Mouse (Mus musculus): ENCODE results near the gene Mon1b. TPM values are rescaled to one million over a fixed set of nuclear protein-coding genes. Genes with fewer than 3 reads are reported as not detected.

The Mon1b gene
- polyA plus RNA-seq (2012; rRNA removed), result 5.1 and 7.2 TPM in 2 replicates

DNA sequence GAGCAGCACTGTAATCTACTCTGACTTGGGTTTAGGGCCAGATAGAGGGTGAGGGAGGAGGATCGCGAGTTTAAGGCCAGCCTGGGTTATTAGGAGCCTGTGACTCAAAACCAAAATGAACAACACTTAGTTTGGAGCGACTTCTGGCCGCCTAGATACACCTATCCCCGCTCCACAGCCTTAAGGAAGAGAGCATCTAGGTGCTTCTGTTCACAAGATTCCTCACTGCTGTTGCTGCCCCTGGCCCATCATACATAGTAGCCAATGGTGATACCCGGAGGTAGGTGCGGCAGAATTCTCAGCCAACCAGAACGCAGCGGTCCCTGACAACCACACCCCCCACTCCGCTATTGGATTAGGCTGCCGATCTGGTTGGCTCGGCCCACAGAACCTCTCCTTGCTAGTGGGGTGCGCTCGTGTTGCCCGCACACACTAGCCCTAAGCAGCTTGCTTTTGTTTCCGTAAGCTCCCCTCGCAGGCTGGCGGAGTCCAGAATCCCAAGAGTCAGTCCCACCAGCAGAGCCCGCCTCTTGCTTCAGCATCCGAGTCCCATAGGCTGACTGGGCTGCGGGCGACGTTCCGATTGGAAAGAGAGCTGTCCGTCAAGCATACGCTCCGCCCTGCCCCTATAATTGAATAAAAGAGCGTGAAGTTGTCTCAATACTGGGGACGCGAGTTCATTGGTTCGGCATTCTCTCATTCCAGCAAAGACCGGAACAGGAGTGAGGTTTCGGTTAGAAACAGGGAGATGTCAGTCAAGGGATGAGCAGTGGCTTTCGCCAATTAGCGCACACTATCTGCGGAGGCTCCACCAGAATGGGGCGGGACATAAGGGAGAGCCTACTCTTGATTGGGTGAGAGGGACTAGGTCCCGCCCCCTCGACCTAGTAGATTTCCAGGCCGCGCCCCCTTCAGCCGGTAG lies at the start of gene Mon1b:
Gene Mon1b (plus strand): TSS at position 918 of the 922 bp plus-strand sequence.
- peak; percentile 97 for DNase-seq (ENCODE audit: low read depth, low spot score)
- WGBS, result under 1% methylated on average over 42 of the region's 42 CpGs

DNA sequence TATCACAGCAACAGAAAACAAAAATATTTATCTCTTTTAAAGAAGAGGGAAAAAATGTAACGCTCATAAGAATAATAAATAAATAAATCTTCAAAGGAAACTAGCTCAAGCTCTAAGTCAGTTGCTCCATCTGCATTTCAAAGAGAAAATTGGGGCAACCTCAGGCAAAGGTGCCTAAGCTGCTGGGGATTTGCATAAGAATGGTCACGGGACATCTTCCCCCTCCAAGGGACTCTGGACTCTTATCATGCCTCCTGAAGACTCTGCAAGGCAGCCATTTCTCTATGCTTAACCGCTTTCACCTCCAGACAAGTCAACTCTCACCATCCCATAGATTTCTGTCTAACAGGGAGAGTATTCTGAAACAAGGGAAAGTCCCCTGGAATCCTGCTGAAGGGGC lies 37.0 kb upstream of the Mon1b start:
- DNase-seq (ENCODE audit: low read depth, low spot score), result no peak
- WGBS, result 49% methylated on average over 3 of the region's 3 CpGs

DNA sequence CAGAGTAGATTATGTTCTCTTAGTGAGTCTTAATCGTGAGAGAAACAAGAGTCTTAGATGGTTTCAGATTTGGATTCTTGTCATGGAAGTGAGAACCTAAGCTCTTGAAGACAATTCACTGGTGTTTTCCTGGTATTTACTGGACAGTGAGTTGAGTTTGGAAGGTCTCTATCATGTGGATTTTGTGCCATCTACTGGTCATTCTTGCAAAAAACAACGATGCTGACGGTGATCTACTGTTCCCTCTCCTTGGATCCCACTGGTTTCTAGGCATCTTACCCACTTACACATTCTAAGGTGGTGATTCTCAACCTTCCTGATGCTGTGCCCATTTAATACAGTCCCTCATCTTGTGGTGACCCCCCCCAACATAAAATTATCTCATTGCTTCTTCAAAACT lies 2.8 kb upstream of the Mon1b start:
- peak; percentile 24 for DNase-seq (ENCODE audit: low read depth, low spot score)
- WGBS, result 5% methylated on average over 3 of the region's 3 CpGs

DNA sequence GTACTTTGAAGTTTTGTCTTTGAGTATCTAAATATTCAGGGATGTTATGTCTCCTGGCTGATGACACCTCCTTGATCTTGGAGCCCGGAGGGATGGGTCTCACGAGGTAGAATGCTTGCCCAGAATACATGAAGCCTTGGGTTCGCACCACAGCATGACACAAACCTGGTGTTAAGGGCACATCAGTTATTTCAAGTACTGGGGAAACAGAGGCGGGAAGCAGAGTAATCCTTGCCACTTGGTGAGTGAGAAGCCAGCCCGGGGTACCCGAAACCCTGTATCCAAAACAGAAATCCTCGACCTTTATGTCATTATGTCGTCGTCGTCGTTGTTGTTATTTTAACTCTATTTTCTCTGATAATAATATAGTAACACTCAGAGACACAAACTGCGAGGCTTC lies 1.2 kb upstream of the Mon1b start:
- no peak for DNase-seq (ENCODE audit: low read depth, low spot score)
- WGBS, result 23% methylated on average over 12 of the region's 12 CpGs

DNA sequence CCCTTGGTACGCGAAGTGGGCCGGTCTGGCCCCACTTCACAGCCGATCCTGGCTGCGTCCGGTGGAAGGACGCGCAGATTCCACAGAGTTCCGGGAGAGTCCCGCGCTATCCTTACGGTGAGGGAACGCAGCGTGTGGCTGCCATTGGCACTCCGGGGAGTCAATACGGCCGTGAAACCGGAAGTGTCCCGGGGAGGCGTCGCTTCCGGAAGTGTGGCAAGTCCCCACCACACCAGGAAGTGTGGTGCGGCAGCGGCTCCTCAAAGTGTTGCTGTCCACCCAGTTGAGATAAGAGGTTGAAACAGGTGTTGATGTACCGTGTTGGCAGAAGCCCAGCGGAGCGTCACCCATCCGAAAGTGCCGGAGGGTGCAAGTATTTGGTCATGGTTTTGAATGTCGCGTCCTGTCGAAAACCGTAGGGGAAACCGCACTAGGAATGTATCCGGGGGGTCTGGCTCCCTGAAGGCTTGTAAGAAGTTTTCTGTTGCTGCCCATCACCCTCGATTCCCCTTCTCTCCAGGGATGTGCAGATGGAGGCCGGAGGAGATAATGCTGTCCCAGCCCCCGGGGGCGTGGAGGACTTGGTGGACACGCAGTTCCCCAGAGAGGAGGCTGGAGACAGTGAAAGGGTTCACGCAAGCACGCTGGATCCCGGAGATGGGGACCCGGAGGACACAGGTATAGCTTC lies 349 bp downstream of the Mon1b start:
- WGBS, result under 1% methylated on average over 44 of the region's 44 CpGs
- DNase-seq (ENCODE audit: low read depth, low spot score), result peak; percentile 53

DNA sequence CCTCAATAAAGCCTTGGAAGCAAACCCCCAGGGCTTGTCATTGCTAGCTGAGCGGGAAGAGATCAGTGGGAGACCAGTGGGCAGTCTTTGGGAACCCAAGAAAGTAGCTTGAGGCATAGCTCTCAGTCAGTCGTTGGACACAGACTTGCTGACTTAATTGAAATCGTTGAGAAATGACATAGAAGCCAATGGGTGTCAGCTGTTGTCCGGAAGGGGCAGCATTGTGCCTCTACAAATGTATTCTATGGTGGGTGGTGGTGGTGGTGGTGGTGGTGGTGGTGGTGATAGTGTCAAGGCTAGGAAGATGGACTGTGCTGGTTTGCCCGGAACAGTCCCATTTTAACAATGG lies 867 bp downstream of the Mon1b start:
- WGBS, result 33% methylated on average over 5 of the region's 5 CpGs
- no peak for DNase-seq (ENCODE audit: low read depth, low spot score)

DNA sequence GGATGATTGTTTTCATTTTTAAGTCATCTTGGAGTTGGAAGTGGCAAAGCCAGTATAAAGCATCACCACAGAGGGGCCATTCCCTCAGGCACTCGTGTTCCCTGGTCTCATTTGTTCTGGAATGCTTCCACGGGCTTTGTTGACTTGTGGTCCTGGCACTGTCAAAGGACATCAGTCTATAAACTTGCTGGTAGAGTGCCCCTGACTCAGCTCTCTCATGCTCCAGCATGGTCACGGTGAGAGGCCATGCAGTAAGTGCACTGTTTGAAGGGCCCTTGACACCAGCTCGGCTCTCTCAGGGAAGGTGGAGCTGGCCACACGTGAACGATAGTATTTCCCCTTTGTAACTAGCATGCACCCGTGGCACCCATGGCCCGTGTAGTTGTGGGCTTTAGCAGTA lies 5.0 kb downstream of the Mon1b start:
- WGBS, result 83% methylated on average over 8 of the region's 8 CpGs
- DNase-seq (ENCODE audit: low read depth, low spot score), result no peak

DNA sequence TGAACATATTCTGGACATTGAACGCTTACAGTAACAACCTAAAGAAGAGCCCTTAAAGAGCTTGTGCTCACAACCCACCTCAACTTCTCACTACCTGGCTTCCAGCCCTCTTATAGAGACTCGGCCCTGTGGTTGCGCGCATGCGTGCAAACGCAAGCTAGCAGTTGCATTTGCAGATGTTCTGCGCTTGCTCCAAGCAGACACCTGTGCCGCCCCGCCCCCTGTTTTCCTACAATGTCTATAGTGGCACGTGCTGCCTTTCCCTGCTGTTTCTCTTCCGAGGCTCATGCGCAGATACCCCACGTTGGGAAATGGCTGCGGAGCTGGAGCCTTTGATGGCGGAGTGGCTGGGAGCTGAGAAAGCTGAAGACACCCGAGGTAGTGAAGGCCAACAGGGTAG lies 7.5 kb downstream of the Mon1b start, which contains the start of gene Syce1l:
Gene Syce1l (plus strand): TSS at position 288 of the 400 bp plus-strand sequence.
- 93% methylated on average over 16 of the region's 16 CpGs for WGBS
- no peak for DNase-seq (ENCODE audit: low read depth, low spot score)

DNA sequence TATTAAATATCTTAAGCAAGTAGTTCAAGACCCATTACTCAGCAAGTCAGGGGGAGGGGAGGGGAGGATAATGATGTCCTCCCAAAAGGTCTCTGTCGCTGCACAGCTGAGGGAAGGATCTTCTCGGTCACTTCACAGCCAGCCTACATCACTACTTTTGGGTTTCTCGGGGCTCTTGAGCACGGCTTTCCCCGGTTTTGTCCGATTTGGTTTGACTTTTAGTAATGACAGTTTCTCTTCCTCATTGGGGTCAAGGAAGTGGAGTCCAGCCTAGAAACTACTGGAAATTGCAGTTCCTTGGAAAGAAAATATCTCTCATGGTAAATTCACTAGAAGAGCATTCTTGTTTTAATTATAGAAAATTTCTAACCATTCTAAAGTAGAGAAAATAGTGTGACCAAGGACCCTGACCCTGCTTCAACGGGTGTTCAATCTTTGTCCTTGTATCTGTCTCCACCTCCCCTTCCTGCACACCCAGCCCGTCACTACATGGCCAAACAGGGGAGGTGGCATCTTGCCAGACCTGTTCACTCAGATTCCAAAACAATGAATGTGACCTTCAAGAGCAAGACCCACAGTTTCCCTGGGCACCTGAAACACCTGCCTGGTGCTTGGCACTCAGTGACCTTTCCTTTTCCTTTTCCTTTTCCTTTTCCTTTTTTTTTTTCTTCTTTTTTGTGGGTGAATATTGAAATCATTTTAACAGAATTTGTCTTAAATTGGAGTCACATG lies 8.3 kb downstream of the Mon1b start:
- no peak for DNase-seq (ENCODE audit: low read depth, low spot score)
- 69% methylated on average over 8 of the region's 8 CpGs for WGBS

DNA sequence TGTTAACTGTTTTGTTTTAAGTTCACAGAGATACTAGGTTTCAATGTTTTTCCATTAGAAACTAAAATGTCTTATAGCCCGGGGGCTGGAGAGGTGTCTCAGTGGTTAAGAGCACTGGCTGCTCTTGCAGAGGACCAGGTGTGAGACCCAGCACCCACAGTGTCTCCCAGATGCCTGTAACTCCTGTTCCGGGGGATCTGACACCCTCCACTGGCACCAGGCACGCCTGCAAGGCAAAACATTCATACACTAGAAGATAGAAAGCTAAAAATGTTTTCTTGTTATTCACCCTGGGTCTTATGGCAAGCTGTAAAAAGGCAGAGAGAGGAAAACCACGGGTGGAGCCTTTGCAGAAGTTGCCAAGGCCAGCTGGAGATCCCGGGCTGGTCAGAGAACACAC lies 9.8 kb downstream of the Mon1b start:
- no peak for DNase-seq (ENCODE audit: low read depth, low spot score)
- 56% methylated on average over 5 of the region's 5 CpGs for whole genome bisulfite sequencing

DNA sequence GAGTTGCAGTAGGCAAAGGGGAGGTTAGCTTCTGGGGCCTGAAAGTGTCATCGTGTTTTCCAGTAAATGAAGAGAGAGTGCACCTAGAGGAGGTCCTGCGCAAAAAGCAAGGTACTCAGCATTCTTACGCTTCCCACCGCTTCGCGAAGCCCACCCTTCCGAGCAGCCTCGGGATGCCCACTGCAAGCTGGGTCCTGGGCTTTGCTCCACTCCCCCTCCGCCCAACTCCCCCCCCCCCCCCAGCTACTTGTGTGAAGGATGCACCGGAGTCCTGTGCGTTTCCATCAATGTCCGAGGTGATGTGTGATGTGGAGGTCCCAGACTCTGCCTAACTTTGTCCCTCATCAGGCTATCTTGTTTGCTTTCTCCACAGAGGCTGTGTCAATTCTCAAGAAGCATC lies 17.1 kb downstream of the Mon1b start:
- DNase-seq (ENCODE audit: low read depth, low spot score), result no peak
- WGBS, result 82% methylated on average over 12 of the region's 12 CpGs

DNA sequence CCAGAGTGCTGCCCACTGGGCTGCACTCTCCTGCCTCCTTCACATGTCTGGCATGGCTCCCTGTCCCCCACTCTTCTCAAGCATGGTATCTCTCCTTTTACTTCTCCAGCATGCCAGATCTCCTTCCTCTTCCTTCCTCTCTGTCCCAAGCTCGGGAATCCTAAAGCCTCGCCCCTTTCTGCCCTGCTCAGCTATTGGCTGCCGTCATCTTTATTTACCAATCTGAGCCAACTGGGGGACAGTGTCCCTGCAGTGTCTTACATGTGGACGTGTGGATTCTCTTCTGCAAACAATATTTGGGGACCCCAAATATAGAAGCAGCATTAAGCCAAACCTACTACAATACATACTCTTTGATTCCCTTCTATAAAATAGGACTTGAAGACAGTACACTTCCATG lies 17.8 kb downstream of the Mon1b start:
- no peak for DNase-seq (ENCODE audit: low read depth, low spot score)
- 36% methylated on average over 4 of the region's 4 CpGs for WGBS

DNA sequence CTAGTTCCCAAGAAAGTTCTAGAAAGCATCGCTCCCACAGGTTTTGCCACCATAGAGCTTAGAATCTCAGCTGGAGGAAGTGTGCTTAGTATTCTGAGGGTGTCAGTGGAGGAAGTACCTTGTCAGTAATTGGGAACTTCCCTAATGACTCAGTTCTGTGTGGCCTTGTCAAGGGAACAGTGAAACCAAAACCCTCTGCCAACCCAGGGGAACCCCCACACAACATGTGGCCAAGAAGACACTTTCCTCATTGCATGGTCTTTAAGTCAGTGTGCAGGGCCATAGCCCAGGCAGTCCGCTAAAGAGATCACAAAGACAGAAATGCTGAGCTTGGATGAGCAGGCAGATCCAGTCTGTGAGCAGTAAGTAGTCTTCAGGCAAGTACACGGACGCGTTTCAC lies 20.8 kb downstream of the Mon1b start:
- DNase-seq (ENCODE audit: low read depth, low spot score), result no peak
- WGBS, result 80% methylated on average over 5 of the region's 5 CpGs

DNA sequence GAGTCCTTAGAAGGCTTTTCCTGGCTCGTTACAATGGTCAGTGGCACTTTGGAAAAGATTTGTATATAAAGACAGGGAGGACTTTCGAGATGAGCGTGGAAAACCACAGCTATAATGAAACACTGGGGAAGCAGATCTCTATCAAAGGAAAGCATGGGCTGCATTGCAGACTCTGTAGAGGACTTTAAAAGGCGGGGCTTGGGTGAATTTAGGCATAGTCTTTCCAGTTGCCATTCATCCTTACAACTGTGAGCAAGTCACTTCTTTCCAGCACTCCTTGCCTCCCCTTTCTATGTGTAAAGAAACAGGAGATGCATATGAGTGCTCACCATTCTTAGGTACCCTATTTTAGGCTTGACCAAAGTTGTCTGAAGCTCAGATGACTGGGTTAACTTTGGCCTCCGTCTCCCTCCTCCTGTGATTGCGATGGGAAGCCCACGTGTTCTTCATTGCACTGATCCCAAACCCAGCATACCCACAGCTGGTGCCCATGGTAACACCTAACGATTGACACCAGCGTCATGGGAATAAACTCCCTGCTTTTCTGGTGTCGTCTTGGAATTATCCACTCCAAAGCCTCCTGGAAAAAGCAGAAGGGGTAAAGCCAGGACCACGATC lies 21.4 kb downstream of the Mon1b start:
- WGBS, result 78% methylated on average over 11 of the region's 11 CpGs
- no peak for DNase-seq (ENCODE audit: low read depth, low spot score)

DNA sequence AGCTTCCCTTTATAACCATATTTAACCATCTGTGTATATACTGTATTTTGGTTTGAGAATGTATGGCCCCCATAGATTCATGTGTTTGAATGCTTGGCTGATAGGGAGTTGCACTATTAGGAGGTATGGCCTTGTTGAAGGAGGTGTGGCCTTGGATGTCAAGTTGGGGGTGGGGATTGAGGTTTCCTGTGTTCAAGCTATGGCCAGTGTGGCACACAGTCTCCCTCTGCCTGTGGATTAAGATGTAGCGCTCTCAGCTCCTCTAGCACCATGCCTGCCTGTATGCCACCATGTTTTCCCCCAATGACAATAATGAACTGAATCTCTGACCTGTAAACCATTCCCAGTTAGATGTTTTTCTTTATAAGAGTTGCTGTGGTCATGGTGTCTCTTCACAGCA lies 24.7 kb downstream of the Mon1b start:
- 92% methylated on average over 1 of the region's 1 CpGs for WGBS
- DNase-seq (ENCODE audit: low read depth, low spot score), result no peak

DNA sequence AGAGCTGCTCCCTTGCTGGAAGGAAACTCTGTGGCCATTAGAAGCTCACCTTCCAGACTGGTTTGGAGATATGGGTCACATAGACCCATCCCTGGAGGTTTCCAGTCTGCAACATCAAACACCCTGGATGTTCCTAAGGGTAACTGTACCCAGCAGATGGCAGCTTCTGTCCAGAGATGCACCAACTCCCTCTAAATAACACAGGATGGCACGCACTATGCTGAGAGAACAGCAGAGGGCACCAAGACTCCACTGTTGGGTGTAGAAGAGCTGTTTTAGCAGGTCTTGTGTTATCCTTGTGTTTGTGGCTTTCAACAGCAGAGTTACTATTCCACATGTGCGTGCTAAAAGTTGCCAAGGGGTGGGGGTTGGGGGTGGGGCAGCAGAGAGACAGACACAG lies 29.2 kb downstream of the Mon1b start:
- peak; percentile 21 for DNase-seq (ENCODE audit: low read depth, low spot score)

DNA sequence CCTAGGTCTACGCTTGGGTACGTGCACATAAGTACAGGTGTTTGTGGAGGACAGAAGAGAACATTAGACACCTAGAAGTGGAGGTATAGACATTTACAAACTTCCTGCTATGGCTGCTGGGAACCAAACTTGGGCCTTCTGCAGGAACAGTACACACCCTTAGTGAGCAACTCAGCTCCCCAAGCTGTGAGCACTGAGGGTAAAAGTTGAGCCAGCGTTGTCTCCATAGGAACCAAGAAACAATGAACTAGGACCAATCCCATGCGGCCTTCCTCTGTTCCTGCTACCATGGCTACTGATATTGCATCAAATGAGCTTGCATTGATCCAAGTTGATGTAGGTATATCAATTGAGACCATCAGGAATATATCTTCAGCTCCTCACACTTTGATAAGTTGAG lies 29.6 kb downstream of the Mon1b start:
- WGBS, result 63% methylated on average over 4 of the region's 4 CpGs
- DNase-seq (ENCODE audit: low read depth, low spot score), result no peak

More for the DNA sequence above, 29.2 kb downstream of the Mon1b start:
- 6% methylated on average over 2 of the region's 2 CpGs for WGBS

DNA sequence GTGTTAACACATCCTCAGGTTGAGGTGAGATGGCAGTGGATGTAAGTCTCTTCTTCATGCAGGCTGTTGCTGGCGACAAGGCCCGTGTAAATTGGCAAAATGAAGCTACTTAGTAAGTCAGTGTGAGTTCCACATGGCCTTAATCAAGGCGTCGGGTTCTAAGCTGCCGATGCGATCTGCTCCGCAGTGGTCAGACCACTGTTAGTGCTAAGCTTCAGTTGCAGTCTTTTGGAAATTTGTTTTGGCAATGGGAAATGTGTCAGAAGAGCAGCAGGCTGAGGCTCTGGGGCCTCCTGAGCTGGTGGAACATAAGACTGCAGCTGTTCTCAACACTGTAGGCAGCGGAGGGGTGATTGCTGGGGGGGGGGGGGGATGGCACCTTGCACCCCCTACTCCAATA lies 30.6 kb downstream of the Mon1b start:
- no peak for DNase-seq (ENCODE audit: low read depth, low spot score)
- WGBS, result 78% methylated on average over 8 of the region's 8 CpGs

DNA sequence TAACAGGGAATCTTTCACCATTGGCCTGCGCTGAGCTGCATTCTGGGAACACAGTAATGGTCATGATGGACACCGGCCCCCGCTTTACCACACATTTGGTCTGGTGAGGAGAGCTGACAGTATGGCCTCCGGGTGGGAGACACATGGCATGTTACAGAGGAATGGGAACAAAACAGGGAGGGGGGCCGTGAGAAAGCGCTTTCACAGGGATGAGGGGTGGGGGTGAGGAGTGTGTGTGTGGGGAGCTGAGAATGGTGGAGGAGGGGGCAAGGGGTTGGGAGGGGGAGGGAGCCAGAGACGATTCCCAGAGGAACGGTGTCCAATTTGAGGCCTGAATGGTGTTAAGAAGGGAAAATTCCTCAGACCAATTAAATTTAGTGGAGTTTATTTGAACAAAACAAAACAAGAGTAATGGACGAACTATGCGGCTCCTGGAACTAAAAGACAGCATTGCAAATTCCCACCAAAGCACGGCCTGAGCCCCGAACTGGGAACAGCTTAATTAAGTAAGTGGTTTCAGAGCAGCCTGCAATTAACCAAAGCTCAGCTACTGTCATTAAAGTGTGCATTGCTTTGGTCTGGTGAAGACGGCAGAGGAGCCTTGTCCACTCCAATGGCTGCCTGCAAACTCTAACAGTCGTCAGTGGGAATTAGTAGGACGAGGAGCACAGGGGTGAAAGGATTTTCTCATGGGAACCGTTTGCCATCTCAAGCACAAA lies 31.5 kb downstream of the Mon1b start:
- DNase-seq (ENCODE audit: low read depth, low spot score), result no peak
- WGBS, result 69% methylated on average over 16 of the region's 16 CpGs

All from large intestine, adult 2 months (tissue).